Mouse (Mus musculus) large intestine, adult 2 months (tissue): Measurements from ENCODE around the gene Hist2h3b. TPM values are rescaled to one million over a fixed set of nuclear protein-coding genes. Genes with fewer than 3 reads are reported as not detected.
"Not testable (repeated sequence)": the region's sequence is repeated elsewhere in the genome, so short reads cannot be mapped to it uniquely, and the experiment has no call there.

Source experiments
- DNase-seq: peaks from one replicate; pipeline ENCODE4 v3.0.0-alpha.2; 2012; ENCODE audit warnings: low read depth, low spot score
- WGBS: fragments of 180-500 bp; shearing (Covaris S2); methylation state at CpG from one replicate; pipeline ENCODE4 v1.1.7; 2018; 5-methylcytosine and 5-hydroxymethylcytosine counted together
- polyA plus RNA-seq: library from polyadenylated mRNA; depleted of rRNA; stranded (reverse); fragments of >200 nt; gene quantifications from 2 replicates; pipeline ENCODE4 v1.2.3, GENCODE M21; 2012; rRNA removed

The Hist2h3b gene
- polyA plus RNA-seq, 1 experiment = 62.7 TPM

GRCm38 (mm10) chr3:96289201-96289600 lies 20.7 kb downstream of the Hist2h3b start:
- 56% methylated on average over 3 of the region's 3 CpGs for WGBS
- DNase-seq = no peak

- 94% methylated on average over 3 of the region's 3 CpGs for whole genome bisulfite sequencing
- not testable (repeated sequence) for DNase-seq
Measured at GRCm38 (mm10) chr3:96290727-96291126, 22.3 kb downstream of the Hist2h3b start.

GRCm38 (mm10) chr3:96292641-96293040 lies 24.2 kb downstream of the Hist2h3b start:
- no peak for DNase-seq
- 48% methylated on average over 6 of the region's 6 CpGs for WGBS

GRCm38 (mm10) chr3:96293368-96293767 lies 24.9 kb downstream of the Hist2h3b start:
- WGBS = 51% methylated on average over 5 of the region's 5 CpGs
- no peak for DNase-seq

GRCm38 (mm10) chr3:96293787-96294186 lies 25.3 kb downstream of the Hist2h3b start, which contains the start of gene Fcgr1:
TSS of gene Fcgr1 (minus strand) at chr3:96293969.
- DNase-seq = no peak
- WGBS = 76% methylated on average over 4 of the region's 4 CpGs

GRCm38 (mm10) chr3:96298360-96298759 lies 29.9 kb downstream of the Hist2h3b start:
- WGBS = 92% methylated on average over 4 of the region's 4 CpGs
- DNase-seq = no peak

GRCm38 (mm10) chr3:96299562-96299961 lies 31.1 kb downstream of the Hist2h3b start:
- WGBS = 98% methylated on average over 2 of the region's 2 CpGs

GRCm38 (mm10) chr3:96300706-96301529 lies 32.5 kb downstream of the Hist2h3b start:
- whole genome bisulfite sequencing = 57% methylated on average over 26 of the region's 26 CpGs
- no peak for DNase-seq

More at GRCm38 (mm10) chr3:96299562-96299961, 31.1 kb downstream of the Hist2h3b start:
- no peak for DNase-seq

GRCm38 (mm10) chr3:96302076-96302475 lies 33.6 kb downstream of the Hist2h3b start:
- 83% methylated on average over 5 of the region's 5 CpGs for WGBS
- no peak for DNase-seq

GRCm38 (mm10) chr3:96306506-96306905 lies 38.1 kb downstream of the Hist2h3b start:
- WGBS = 62% methylated on average over 9 of the region's 9 CpGs
- no peak for DNase-seq

GRCm38 (mm10) chr3:96309441-96309840 lies 41.0 kb downstream of the Hist2h3b start:
- DNase-seq = no peak
- 49% methylated on average over 3 of the region's 3 CpGs for WGBS

GRCm38 (mm10) chr3:96312341-96313098 lies 44.1 kb downstream of the Hist2h3b start:
- 55% methylated on average over 8 of the region's 8 CpGs for WGBS

More at GRCm38 (mm10) chr3:96312341-96313098, 44.1 kb downstream of the Hist2h3b start:
- DNase-seq = no peak

Other genes starting within 250 kb of the Hist2h3b start
- 6.1 TPM in 2 replicates for gene Vps45, start 210.2 kb upstream of the Hist2h3b start, polyA plus RNA-seq
- 5.7 and 8.9 TPM in 2 replicates for gene Otud7b, start 164.1 kb upstream of the Hist2h3b start, polyA plus RNA-seq
- 60.8 and 66.6 TPM in 2 replicates for gene Mtmr11, start 106.7 kb upstream of the Hist2h3b start, polyA plus RNA-seq
- gene Sf3b4, start 96.3 kb upstream of the Hist2h3b start, polyA plus RNA-seq = 48.8 and 56.1 TPM in 2 replicates
- gene Sv2a, start 87.5 kb upstream of the Hist2h3b start, polyA plus RNA-seq = 2.0 TPM in 2 replicates
- gene Bola1, start 48.9 kb upstream of the Hist2h3b start, polyA plus RNA-seq = 45.2 and 47.6 TPM in 2 replicates
- 1.5 and 4.1 TPM in 2 replicates for gene Hist2h2ab, start 48.8 kb upstream of the Hist2h3b start, polyA plus RNA-seq
- 14.8 and 16.9 TPM in 2 replicates for gene Hist2h2ac, start 47.8 kb upstream of the Hist2h3b start, polyA plus RNA-seq
- gene Hist2h2be, start 47.5 kb upstream of the Hist2h3b start, polyA plus RNA-seq = 2.8 and 3.7 TPM in 2 replicates
- 49.8 and 65.9 TPM in 2 replicates for gene Hist2h3c2, start 29.5 kb upstream of the Hist2h3b start, polyA plus RNA-seq
- gene Hist2h2aa2, start 28.4 kb upstream of the Hist2h3b start, polyA plus RNA-seq = 68.4 and 101 TPM in 2 replicates
- gene Hist2h2aa1, start 23.2 kb upstream of the Hist2h3b start, polyA plus RNA-seq = 112 and 147 TPM in 2 replicates
- gene Hist2h3c1, start 22.0 kb upstream of the Hist2h3b start, polyA plus RNA-seq = not detected in 2 replicates
- gene Hist2h4, start 5.3 kb upstream of the Hist2h3b start, polyA plus RNA-seq = 5.8 and 5.9 TPM in 2 replicates
- 11.8 and 17.3 TPM in 2 replicates for gene Hist2h2bb, start 1.1 kb downstream of the Hist2h3b start, polyA plus RNA-seq
- gene Fcgr1, start 25.3 kb downstream of the Hist2h3b start, polyA plus RNA-seq = 4.6 and 5.6 TPM in 2 replicates
- gene BC107364, start 183.7 kb downstream of the Hist2h3b start, polyA plus RNA-seq = not detected in 2 replicates